Mouse (Mus musculus): Measurements from ENCODE around the gene Mrpl17. TPM values are rescaled to one million over a fixed set of nuclear protein-coding genes. Genes with fewer than 3 reads are reported as not detected.

Gene Mrpl17
- polyA plus RNA-seq, 1 experiment, result 73.3 TPM

- Histone ChIP-seq H3K4me3 (ENCODE audit: control insufficient read depth, low read depth, low read length) (no peak overlapping the region), H3K36me3 (ENCODE audit: control insufficient read depth, insufficient read depth, low read length) (no peaks in the 10 kb centered on the region), H3K4me1 (ENCODE audit: control insufficient read depth, insufficient read depth, low read length) (no peaks in the 10 kb centered on the region; the same call in 1 of the 2 replicates), H3K27ac (ENCODE audit: control insufficient read depth, insufficient read depth, low read depth, low read length) (no peak overlapping the region), H3K27me3 (ENCODE audit: control insufficient read depth, insufficient read depth, low read length) (no peaks in the 10 kb centered on the region)
- TF ChIP-seq POLR2A (IDR thresholded peaks at IDR 0.05; ENCODE audit: control insufficient read depth, low read depth, low read length) (no peak), CTCF (IDR thresholded peaks at IDR 0.05; ENCODE audit: control insufficient read depth, insufficient read depth, insufficient replicate concordance, low read depth, low read length) (no peak)
These were observed 34.9 kb downstream of the Mrpl17 start for GRCm38 (mm10) chr7:105776026-105776425.

DNA sequence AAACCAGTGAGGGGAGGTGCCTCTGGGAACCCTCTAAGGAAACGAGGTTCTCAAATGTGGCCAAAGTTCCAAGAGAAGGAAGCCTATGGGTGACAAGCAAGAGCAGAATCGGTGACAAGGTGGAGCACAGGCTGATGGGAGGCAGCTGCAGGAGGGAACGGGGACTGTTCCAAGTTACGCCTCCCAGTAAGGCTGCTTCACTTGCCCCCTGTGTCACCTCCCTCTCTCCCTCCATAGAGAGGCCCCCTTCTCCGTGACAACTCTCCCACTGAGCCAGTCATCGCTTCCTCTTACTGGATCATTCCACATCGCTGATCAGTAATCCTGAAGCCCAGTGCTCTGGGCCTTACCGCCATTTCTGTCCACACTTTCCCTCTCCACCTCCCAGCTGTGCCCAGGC is 36.2 kb downstream of the Mrpl17 start:
- Histone ChIP-seq H3K36me3 (ENCODE audit: control insufficient read depth, insufficient read depth, low read length) (no peaks in the 10 kb centered on the region), H3K27me3 (ENCODE audit: control insufficient read depth, insufficient read depth, low read length) (no peaks in the 10 kb centered on the region), H3K4me1 (ENCODE audit: control insufficient read depth, insufficient read depth, low read length) (no peaks in the 10 kb centered on the region; the same call in 1 of the 2 replicates), H3K4me3 (ENCODE audit: control insufficient read depth, low read depth, low read length) (no peak overlapping the region), H3K27ac (ENCODE audit: control insufficient read depth, insufficient read depth, low read depth, low read length) (no peak overlapping the region)
- no peak for TF ChIP-seq CTCF (IDR thresholded peaks at IDR 0.05; ENCODE audit: control insufficient read depth, insufficient read depth, insufficient replicate concordance, low read depth, low read length)
- TF ChIP-seq POLR2A (IDR thresholded peaks at IDR 0.05; ENCODE audit: control insufficient read depth, low read depth, low read length), result no peak

DNA sequence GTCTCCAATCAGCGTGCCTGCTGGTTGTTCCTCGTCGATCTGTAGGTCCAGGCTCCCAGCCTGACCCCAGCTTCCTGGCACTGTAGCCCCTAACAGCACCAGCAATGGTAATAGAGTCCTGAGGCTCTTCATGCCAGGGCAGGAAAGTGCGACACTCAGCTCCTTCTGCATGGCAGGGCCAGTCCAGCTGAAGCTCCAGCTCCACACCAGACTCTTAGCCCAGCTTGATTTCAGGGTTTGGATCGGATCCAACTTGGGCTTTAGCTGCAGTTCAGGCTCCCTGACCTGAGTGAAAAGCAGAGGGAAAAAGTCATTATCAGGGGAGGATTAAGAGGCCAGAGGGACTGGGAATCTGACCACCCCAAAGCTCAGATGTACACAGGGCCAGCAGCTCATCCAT is 37.9 kb downstream of the Mrpl17 start:
- Histone ChIP-seq H3K36me3 (ENCODE audit: control insufficient read depth, insufficient read depth, low read length) (no peaks in the 10 kb centered on the region), H3K27me3 (ENCODE audit: control insufficient read depth, insufficient read depth, low read length) (no peaks in the 10 kb centered on the region), H3K4me3 (ENCODE audit: control insufficient read depth, low read depth, low read length) (no peak overlapping the region), H3K4me1 (ENCODE audit: control insufficient read depth, insufficient read depth, low read length) (no peaks in the 10 kb centered on the region; the same call in 1 of the 2 replicates), H3K27ac (ENCODE audit: control insufficient read depth, insufficient read depth, low read depth, low read length) (no peak overlapping the region)
- TF ChIP-seq CTCF (IDR thresholded peaks at IDR 0.05; ENCODE audit: control insufficient read depth, insufficient read depth, insufficient replicate concordance, low read depth, low read length), result no peak
- no peak for TF ChIP-seq POLR2A (IDR thresholded peaks at IDR 0.05; ENCODE audit: control insufficient read depth, low read depth, low read length)

- Histone ChIP-seq H3K27me3 (ENCODE audit: control insufficient read depth, insufficient read depth, low read length) (no peaks in the 10 kb centered on the region), H3K36me3 (ENCODE audit: control insufficient read depth, insufficient read depth, low read length) (no peaks in the 10 kb centered on the region)
These were observed 38.6 kb downstream of the Mrpl17 start for GRCm38 (mm10) chr7:105772331-105772730.

DNA sequence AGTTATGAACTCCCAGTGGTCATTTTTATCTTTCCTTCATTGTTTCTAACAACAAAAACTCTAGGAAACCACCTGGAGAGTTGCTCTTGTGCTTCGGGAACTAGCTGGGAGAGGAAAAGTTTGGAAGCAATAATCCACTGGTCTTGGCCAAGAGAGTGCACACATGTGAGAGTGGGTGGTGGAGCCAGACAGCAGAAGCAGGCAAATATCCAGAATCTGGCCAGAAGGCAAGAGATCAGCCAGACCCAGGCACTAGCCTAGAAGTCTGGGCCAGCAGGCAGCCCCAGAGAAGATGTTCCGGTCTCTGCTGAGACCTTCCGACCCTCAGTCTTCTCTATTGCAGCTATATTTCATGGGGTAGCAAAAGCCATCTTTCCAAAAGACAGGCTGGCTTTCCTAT is 40.9 kb downstream of the Mrpl17 start:
- no peak overlapping the region for H3K4me3 ChIP-seq (ENCODE audit: control insufficient read depth, low read depth, low read length)
- H3K27me3 ChIP-seq (ENCODE audit: control insufficient read depth, insufficient read depth, low read length), result no peaks in the 10 kb centered on the region
- TF ChIP-seq CTCF (IDR thresholded peaks at IDR 0.05; ENCODE audit: control insufficient read depth, insufficient read depth, insufficient replicate concordance, low read depth, low read length), result no peak
- no peak for TF ChIP-seq POLR2A (IDR thresholded peaks at IDR 0.05; ENCODE audit: control insufficient read depth, low read depth, low read length)

More at GRCm38 (mm10) chr7:105772331-105772730, 38.6 kb downstream of the Mrpl17 start:
- no peaks in the 10 kb centered on the region; the same call in 1 of the 2 replicates for H3K4me1 ChIP-seq (ENCODE audit: control insufficient read depth, insufficient read depth, low read length)
- no peak overlapping the region for H3K27ac ChIP-seq (ENCODE audit: control insufficient read depth, insufficient read depth, low read depth, low read length)
- no peak overlapping the region for H3K4me3 ChIP-seq (ENCODE audit: control insufficient read depth, low read depth, low read length)
- TF ChIP-seq CTCF (IDR thresholded peaks at IDR 0.05; ENCODE audit: control insufficient read depth, insufficient read depth, insufficient replicate concordance, low read depth, low read length) (no peak), POLR2A (IDR thresholded peaks at IDR 0.05; ENCODE audit: control insufficient read depth, low read depth, low read length) (no peak)

GRCm38 (mm10) chr7:105767729-105768165 is 43.2 kb downstream of the Mrpl17 start:
- H3K36me3 ChIP-seq (ENCODE audit: control insufficient read depth, insufficient read depth, low read length), result no peaks in the 10 kb centered on the region; the same call in 1 of the 2 replicates
- H3K4me3 ChIP-seq (ENCODE audit: control insufficient read depth, low read depth, low read length), result no peak overlapping the region
- no peak overlapping the region for H3K27ac ChIP-seq (ENCODE audit: control insufficient read depth, insufficient read depth, low read depth, low read length)
- H3K27me3 ChIP-seq (ENCODE audit: control insufficient read depth, insufficient read depth, low read length), result no peaks in the 10 kb centered on the region
- TF ChIP-seq CTCF (IDR thresholded peaks at IDR 0.05; ENCODE audit: control insufficient read depth, insufficient read depth, insufficient replicate concordance, low read depth, low read length), result no peak
- TF ChIP-seq POLR2A (IDR thresholded peaks at IDR 0.05; ENCODE audit: control insufficient read depth, low read depth, low read length), result no peak
- peaks cover 5% of the 10 kb centered on the region for H3K4me1 ChIP-seq (ENCODE audit: control insufficient read depth, insufficient read depth, low read length)

More for the DNA sequence above, 40.9 kb downstream of the Mrpl17 start:
- H3K27ac ChIP-seq (ENCODE audit: control insufficient read depth, insufficient read depth, low read depth, low read length), result no peak overlapping the region
- no peaks in the 10 kb centered on the region for H3K36me3 ChIP-seq (ENCODE audit: control insufficient read depth, insufficient read depth, low read length)
- no peaks in the 10 kb centered on the region; the same call in 1 of the 2 replicates for H3K4me1 ChIP-seq (ENCODE audit: control insufficient read depth, insufficient read depth, low read length)

DNA sequence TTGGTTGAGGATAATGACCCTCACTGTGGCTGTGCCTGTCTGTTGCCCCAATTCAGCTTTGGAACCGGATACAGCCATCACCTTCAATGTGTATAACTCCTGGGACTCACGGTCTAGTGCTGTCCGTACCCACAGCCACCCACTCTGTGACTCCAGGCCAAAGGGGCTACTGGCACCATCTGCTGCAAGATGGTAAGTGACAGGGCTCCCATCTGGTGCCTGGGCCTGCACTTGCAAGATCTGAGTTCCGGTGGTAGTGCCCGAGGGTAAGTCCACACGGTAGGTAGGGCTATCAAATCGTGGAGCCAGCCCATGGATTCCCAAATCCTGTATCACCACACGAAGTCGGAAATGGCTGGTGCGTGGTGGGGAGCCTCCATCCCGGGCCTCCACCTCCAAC is 46.6 kb downstream of the Mrpl17 start:
- H3K36me3 ChIP-seq (ENCODE audit: control insufficient read depth, insufficient read depth, low read length), result no peaks in the 10 kb centered on the region; the same call in 1 of the 2 replicates
- TF ChIP-seq CTCF (IDR thresholded peaks at IDR 0.05; ENCODE audit: control insufficient read depth, insufficient read depth, insufficient replicate concordance, low read depth, low read length), result no peak
- no peak for TF ChIP-seq POLR2A (IDR thresholded peaks at IDR 0.05; ENCODE audit: control insufficient read depth, low read depth, low read length)
- H3K27me3 ChIP-seq (ENCODE audit: control insufficient read depth, insufficient read depth, low read length), result no peaks in the 10 kb centered on the region

More for the DNA sequence above, 46.6 kb downstream of the Mrpl17 start:
- H3K4me1 ChIP-seq (ENCODE audit: control insufficient read depth, insufficient read depth, low read length), result peaks cover 14% of the 10 kb centered on the region
- no peak overlapping the region for H3K4me3 ChIP-seq (ENCODE audit: control insufficient read depth, low read depth, low read length)
- no peak overlapping the region for H3K27ac ChIP-seq (ENCODE audit: control insufficient read depth, insufficient read depth, low read depth, low read length)
